Mouse (Mus musculus) forebrain, embryonic 12.5 days (tissue): ENCODE results near the gene Eva1b. TPM values are rescaled to one million over a fixed set of nuclear protein-coding genes. Genes with fewer than 3 reads are reported as not detected.
"Not testable (repeated sequence)": the region's sequence is repeated elsewhere in the genome, so short reads cannot be mapped to it uniquely, and the experiment has no call there.

ENCODE experiments used
- ATAC-seq: fragments of 200-750 bp; cut with Nextera tagmentation; 2 replicates; pipeline ENCODE4 v1.8.0; 2017; ENCODE audit warnings: moderate TSS enrichment; ENCODE audit not compliant: low FRiP score
- H3K27ac ChIP-seq: fragments of 300-500 bp; sonication (generic); 2 replicates; pipeline ENCODE4 v1.5.1; 2016; ENCODE audit warnings: mild to moderate bottlenecking
- H3K27me3 ChIP-seq: fragments of 300-500 bp; sonication (generic); 2 replicates; pipeline ENCODE4 v1.6.1; 2016; ENCODE audit warnings: mild to moderate bottlenecking
- H3K36me3 ChIP-seq: fragments of 300-500 bp; sonication (generic); replicated peaks from 2 replicates; pipeline ENCODE4 v1.6.1; 2016; ENCODE audit warnings: mild to moderate bottlenecking
- H3K4me1 ChIP-seq: fragments of 300-500 bp; sonication (generic); 2 replicates; pipeline ENCODE4 v1.6.1; 2016
- H3K4me2 ChIP-seq: fragments of 300-500 bp; sonication (generic); 2 replicates; pipeline ENCODE4 v1.6.1; 2016; ENCODE audit warnings: mild to moderate bottlenecking, moderate library complexity
- H3K4me3 ChIP-seq: fragments of 300-500 bp; sonication (generic); replicated peaks from 2 replicates; pipeline ENCODE4 v1.5.1; 2016; ENCODE audit warnings: mild to moderate bottlenecking
- H3K9ac ChIP-seq: fragments of 300-500 bp; sonication (generic); 2 replicates; pipeline ENCODE4 v1.6.1; 2016; ENCODE audit warnings: mild to moderate bottlenecking
- H3K9me3 ChIP-seq: fragments of 300-500 bp; sonication (generic); 2 replicates; pipeline ENCODE4 v1.6.1; 2016
- WGBS: fragments of 180-500 bp; shearing (Covaris S2); methylation state at CpG from one replicate; pipeline ENCODE4 v1.1.7; 2016; 5-methylcytosine and 5-hydroxymethylcytosine counted together
- polyA plus RNA-seq: library from polyadenylated mRNA; unstranded; fragments of >200 nt; fragmentation: Nextera tagmentation; extraction: Ambion mirVana; gene quantifications from 2 replicates; pipeline ENCODE4 v1.2.1, GENCODE M21; 2016

The Eva1b gene
- polyA plus RNA-seq, 1 experiment from 2014 or later, result 15.9 TPM

- Histone ChIP-seq H3K27me3 (no peaks in the 10 kb centered on the region), H3K27ac (no peak overlapping the region), H3K4me1 (peaks cover 17% of the 10 kb centered on the region), H3K4me2 (peak overlapping the region; percentile 98), H3K4me3 (peak overlapping the region; percentile 55), H3K36me3 (peaks cover 17% of the 10 kb centered on the region), H3K9ac (peak overlapping the region; percentile 83; the same call in 1 of the 2 replicates), H3K9me3 (no peaks in the 10 kb centered on the region)
- WGBS, result 76% methylated on average over 9 of the region's 9 CpGs
- ATAC-seq, result no peak
Observed at GRCm38 (mm10) chr4:126161986-126162385, 14.4 kb downstream of the Eva1b start.

- ATAC-seq, result peak; percentile 88
- H3K4me1 ChIP-seq, result peaks cover 17% of the 10 kb centered on the region
- 0 out of 2 replicates have a peak overlapping the region, but pooled peaks have one; percentile 31 for H3K27ac ChIP-seq
- peak overlapping the region; percentile 98 for H3K4me2 ChIP-seq
- WGBS, result under 1% methylated on average over 44 of the region's 44 CpGs
- peak overlapping the region; percentile 55 for H3K4me3 ChIP-seq
- H3K9me3 ChIP-seq, result no peaks in the 10 kb centered on the region
- H3K27me3 ChIP-seq, result no peaks in the 10 kb centered on the region
- peaks cover 23% of the 10 kb centered on the region for H3K36me3 ChIP-seq
- peak overlapping the region; percentile 83 for H3K9ac ChIP-seq
Observed at GRCm38 (mm10) chr4:126162544-126163066, 15.1 kb downstream of the Eva1b start.

DNA sequence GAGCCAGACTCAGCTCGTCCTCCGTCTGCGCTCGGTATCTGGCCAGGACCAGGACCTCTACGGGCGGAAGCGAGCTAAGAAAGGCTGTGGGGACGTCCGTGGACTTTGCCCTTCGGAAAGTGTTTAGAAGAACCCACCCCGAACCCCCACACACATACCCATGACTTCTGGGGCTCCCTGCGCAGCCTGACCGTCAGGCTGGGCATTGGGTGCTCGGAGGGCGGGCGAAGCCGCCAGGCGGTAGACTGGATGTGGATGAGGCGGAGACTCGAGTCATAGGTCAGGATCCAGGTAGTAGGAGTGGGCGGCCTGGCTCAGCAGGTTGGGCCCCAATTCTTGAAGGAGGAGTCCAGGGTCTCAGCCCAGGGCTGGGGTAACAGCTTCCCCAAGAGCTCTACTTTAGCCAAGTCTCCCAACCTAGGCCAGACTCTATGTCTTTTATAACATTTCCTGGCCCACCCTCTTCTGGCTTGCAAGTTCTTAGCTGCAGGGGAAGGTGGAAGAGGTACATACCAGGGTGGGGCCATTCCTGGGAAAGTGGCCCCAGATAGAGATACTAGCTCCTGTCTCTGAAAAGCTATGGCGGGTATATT is 15.6 kb downstream of the Eva1b start, which contains the start of gene Sh3d21:
Gene Sh3d21, minus strand, starts transcription at position 425 of the 593 bp plus-strand sequence.
- no peaks in the 10 kb centered on the region for H3K27me3 ChIP-seq
- peaks cover 17% of the 10 kb centered on the region for H3K4me1 ChIP-seq
- H3K9me3 ChIP-seq, result no peaks in the 10 kb centered on the region
- 7% methylated on average over 22 of the region's 22 CpGs for WGBS
- H3K9ac ChIP-seq, result peak within 1 kb of the TSS; percentile 83
- H3K4me2 ChIP-seq, result peak within 1 kb of the TSS; percentile 98
- peak; percentile 21 for ATAC-seq
- peaks cover 28% of the 10 kb centered on the region for H3K36me3 ChIP-seq
- peak within 1 kb of the TSS; percentile 55 for H3K4me3 ChIP-seq
- H3K27ac ChIP-seq, result 0 out of 2 replicates have a peak within 1 kb of the TSS, but pooled peaks have one; percentile 31

DNA sequence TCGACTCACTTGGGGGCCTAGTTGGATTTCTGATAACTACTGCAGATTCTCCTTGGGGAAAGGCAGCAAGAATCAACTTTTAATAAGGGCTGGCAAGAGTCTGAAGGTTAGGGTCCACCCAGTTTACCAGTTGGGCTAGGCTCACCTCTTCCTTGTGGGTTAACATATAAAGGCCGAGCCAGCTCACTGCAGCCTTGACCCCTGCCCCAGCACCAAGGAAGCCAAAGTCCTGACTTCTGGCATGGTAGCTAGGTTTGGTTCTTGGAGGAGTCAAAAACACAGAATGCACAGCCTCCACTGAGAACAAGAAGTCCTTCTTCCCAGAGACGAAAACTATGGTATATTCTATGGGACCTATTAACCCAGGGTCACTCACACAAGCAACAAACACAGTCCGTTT is 16.1 kb downstream of the Eva1b start:
- Histone ChIP-seq H3K36me3 (peaks cover 34% of the 10 kb centered on the region), H3K9ac (no peak overlapping the region), H3K4me2 (peak overlapping the region; percentile 98; the same call in 1 of the 2 replicates)

DNA sequence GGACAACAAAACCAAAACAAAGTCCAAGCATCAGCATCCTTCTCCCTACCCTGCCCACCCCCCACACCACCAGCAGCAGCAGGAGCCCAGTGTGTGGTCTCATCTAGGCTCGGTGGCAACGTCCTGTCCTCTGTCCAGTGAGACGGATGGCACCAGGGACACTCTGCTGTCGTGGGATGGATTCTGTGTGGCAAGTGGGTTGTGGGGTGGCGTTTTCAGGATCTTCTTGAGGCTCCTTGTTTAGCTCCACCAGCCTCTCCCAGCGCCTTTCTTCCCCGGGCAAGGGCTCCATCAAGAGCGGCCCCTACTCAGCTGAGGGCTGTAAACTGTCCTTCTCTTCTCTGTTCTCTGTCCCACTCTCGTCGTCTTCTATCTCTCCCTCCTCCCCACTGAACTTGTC is 17.5 kb downstream of the Eva1b start:
- not testable (repeated sequence) for H3K27me3 ChIP-seq, H3K9ac ChIP-seq, H3K9me3 ChIP-seq, H3K4me3 ChIP-seq, H3K4me2 ChIP-seq, ATAC-seq, H3K27ac ChIP-seq
- H3K4me1 ChIP-seq, result peaks cover 17% of the 10 kb centered on the region
- H3K36me3 ChIP-seq, result peaks cover 48% of the 10 kb centered on the region
- WGBS, result 66% methylated on average over 10 of the region's 10 CpGs

More for the DNA sequence above, 16.1 kb downstream of the Eva1b start:
- Histone ChIP-seq H3K27ac (no peak overlapping the region), H3K27me3 (no peaks in the 10 kb centered on the region), H3K4me3 (no peak overlapping the region), H3K4me1 (peaks cover 17% of the 10 kb centered on the region), H3K9me3 (no peaks in the 10 kb centered on the region)
- 69% methylated on average over 4 of the region's 4 CpGs for WGBS
- ATAC-seq, result no peak

- Histone ChIP-seq H3K4me3 (no peak overlapping the region), H3K27ac (no peak overlapping the region), H3K9me3 (no peaks in the 10 kb centered on the region), H3K27me3 (no peaks in the 10 kb centered on the region), H3K36me3 (peaks cover 57% of the 10 kb centered on the region), H3K4me2 (no peak overlapping the region), H3K9ac (no peak overlapping the region), H3K4me1 (peaks cover 17% of the 10 kb centered on the region)
- WGBS, result 83% methylated on average over 3 of the region's 3 CpGs
- ATAC-seq, result no peak
Observed at GRCm38 (mm10) chr4:126166084-126166483, 18.5 kb downstream of the Eva1b start.

DNA sequence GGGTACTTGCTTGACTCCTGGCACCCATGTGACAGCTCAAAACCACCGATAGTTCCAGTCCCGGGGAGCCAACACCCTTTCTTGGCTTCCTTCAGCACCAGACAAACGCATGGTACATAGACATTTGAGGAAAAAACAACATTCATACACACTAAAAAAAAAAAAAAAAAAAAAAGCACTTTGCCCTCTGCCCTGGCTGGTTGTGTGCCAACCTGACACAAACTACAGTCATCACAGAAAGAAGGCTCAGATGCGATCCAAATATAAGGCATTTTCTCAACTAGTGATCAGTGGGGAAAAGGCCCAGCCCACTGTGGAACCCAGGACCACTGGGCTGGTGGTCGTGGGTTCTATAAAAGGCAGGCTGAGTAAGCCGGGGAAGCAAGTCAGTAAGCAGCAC is 21.3 kb downstream of the Eva1b start:
- Histone ChIP-seq H3K27me3 (no peaks in the 10 kb centered on the region), H3K36me3 (peaks cover 79% of the 10 kb centered on the region), H3K4me2 (no peak overlapping the region), H3K4me3 (no peak overlapping the region), H3K27ac (no peak overlapping the region), H3K9ac (no peak overlapping the region), H3K4me1 (no peaks in the 10 kb centered on the region), H3K9me3 (no peaks in the 10 kb centered on the region)
- no peak for ATAC-seq
- WGBS, result 95% methylated on average over 6 of the region's 6 CpGs

GRCm38 (mm10) chr4:126170737-126171136 is 23.2 kb downstream of the Eva1b start:
- H3K27me3 ChIP-seq, H3K4me2 ChIP-seq, H3K9me3 ChIP-seq, H3K27ac ChIP-seq, H3K4me3 ChIP-seq, ATAC-seq, H3K9ac ChIP-seq, H3K4me1 ChIP-seq: not testable (repeated sequence)
- 93% methylated on average over 5 of the region's 5 CpGs for WGBS
- peaks cover 94% of the 10 kb centered on the region for H3K36me3 ChIP-seq

DNA sequence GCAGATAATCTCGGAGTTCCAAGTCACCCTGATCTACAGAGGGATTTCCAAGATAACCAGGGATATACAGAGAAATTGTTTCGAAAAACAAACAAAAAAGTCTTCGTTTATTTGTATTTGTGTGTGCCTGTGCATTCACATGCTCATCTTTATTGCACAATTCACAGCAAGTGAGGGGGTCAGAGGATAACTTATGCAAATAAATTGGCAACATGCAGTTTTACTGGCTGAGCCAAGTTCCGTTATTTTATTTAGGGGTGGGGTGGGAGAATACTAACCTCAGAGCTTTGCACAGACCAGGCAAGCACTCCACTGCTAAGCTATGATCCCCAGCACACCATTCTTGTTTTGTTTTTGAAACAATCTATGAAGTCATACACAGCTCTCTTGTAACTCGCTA is 26.3 kb downstream of the Eva1b start:
- Histone ChIP-seq H3K27ac (no peak overlapping the region), H3K9me3 (no peaks in the 10 kb centered on the region), H3K27me3 (no peaks in the 10 kb centered on the region), H3K36me3 (peaks cover 87% of the 10 kb centered on the region), H3K4me2 (no peak overlapping the region), H3K4me1 (no peaks in the 10 kb centered on the region), H3K9ac (no peak overlapping the region), H3K4me3 (no peak overlapping the region)
- ATAC-seq, result no peak
- WGBS, result 91% methylated on average over 5 of the region's 5 CpGs

DNA sequence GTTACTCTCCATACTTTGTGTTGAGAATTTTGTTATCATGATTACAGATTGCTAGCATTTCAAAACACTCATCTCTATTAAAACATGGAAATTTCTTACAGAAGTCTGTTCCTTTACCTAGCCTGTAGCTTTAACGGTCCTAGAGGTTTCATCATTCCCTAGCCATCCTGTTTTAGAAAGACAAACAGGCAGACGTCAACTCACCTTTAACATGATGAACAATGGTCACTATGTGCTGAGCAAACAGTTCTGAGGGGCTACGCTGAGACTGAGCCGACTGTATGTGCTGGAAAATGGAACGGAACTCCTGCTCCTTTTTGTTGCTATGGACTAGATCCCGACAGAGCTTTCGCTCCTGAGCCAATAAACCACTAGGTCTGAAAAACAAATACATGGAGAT is 28.4 kb downstream of the Eva1b start:
- H3K36me3 ChIP-seq, result peaks cover 83% of the 10 kb centered on the region
- not testable (repeated sequence) for H3K27me3 ChIP-seq, ATAC-seq, H3K9me3 ChIP-seq, H3K9ac ChIP-seq, H3K4me3 ChIP-seq, H3K4me2 ChIP-seq, H3K27ac ChIP-seq, H3K4me1 ChIP-seq
- 94% methylated on average over 7 of the region's 7 CpGs for WGBS

DNA sequence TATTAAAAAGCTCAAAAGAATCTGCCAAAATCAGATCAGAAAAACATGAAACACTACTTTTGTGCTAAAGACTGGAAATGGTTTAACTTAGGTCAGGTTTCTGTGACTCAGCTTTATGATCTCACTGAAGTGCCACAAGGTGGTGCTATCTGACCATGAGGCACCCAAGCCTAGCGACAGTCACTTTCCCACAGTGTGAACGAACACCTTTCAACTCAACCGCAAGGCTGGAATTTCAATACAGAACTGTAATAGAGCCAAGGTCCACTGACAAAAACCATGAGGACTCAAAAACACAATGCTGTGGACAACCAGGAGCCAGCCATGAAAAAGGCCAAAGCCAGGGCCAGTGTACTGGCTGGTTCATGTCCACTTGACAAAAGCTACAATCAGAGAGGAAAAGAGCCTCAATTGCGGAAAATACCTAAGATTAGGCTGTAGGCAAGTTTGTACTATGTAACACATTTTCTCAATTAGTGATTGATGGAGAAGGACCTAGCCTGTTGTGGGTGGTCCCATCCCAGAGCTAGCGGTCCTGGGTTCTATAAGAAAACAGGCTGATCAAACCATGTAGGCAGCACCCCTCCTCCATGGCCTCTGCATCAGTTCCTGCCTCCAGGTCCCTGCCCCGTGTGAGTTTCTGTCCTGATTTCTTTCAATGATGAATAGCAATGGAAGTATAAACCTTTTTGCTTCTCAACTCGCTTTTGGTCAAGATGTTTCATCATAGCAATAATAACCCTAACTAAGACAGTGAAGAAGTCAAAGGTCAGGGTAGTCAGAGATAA is 33.8 kb downstream of the Eva1b start:
- WGBS, result 66% methylated on average over 7 of the region's 7 CpGs
- no peaks in the 10 kb centered on the region for H3K27me3 ChIP-seq
- H3K4me2 ChIP-seq, result no peak overlapping the region
- H3K4me1 ChIP-seq, result no peaks in the 10 kb centered on the region
- no peak overlapping the region for H3K9ac ChIP-seq
- no peak overlapping the region for H3K27ac ChIP-seq
- peak; percentile 57; the same call in 1 of the 2 replicates for ATAC-seq
- no peak overlapping the region for H3K4me3 ChIP-seq
- H3K36me3 ChIP-seq, result peaks cover 58% of the 10 kb centered on the region
- H3K9me3 ChIP-seq, result no peaks in the 10 kb centered on the region

DNA sequence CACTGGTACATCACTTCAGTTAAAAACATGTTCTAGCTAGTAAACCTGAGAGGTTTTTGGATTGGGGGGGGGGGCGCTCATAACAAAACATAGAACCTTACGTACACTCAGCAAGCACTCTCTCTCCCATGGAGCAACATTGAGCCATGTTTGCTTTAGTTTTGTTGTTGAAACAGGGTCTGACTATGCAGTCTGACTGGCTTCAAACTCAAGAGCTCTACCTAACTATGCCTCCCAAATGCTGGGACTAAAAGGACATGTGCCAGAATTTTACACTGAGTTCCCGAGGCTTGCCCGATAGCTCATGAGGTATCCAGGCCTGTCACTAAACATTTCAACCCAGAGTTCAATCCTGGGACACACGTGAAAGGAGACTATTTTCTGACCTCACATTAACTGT is 35.5 kb downstream of the Eva1b start:
- H3K9me3 ChIP-seq, result no peaks in the 10 kb centered on the region
- H3K36me3 ChIP-seq, result peaks cover 49% of the 10 kb centered on the region
- H3K9ac ChIP-seq, result no peak overlapping the region
- H3K4me1 ChIP-seq, result no peaks in the 10 kb centered on the region
- no peak for ATAC-seq
- 93% methylated on average over 5 of the region's 5 CpGs for WGBS
- H3K27ac ChIP-seq, result no peak overlapping the region
- no peaks in the 10 kb centered on the region for H3K27me3 ChIP-seq
- H3K4me2 ChIP-seq, result no peak overlapping the region
- no peak overlapping the region for H3K4me3 ChIP-seq
